Mouse (Mus musculus): ENCODE data around the gene Slc25a26. TPM values are rescaled to one million over a fixed set of nuclear protein-coding genes. Genes with fewer than 3 reads are reported as not detected.
A peak's percentile ranks its signal among the peaks of the same experiment; 100 is the strongest.

The Slc25a26 gene
- polyA plus RNA-seq, 1 experiment from 2014 or later = 6.9 TPM

DNA sequence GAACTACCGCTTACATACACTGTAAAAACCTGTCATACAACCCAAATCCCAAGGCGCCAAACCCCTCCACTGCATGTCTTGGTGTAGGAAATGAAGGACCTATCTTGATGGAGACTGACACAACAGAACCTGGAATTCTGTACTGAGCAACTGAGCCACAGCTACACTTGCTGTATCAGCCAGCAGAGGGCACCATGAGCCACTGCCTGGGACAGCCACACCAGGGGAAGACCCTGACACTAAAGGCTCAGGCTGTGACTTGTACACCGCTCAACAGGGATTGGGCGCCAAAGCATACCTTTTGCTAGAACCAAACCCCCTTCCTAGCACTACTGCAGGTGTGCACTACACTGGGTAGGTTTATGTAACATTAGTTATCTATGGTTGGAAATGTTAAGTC is 122.9 kb downstream of the Slc25a26 start:
- 91% methylated on average over 4 of the region's 4 CpGs for WGBS
- Histone ChIP-seq H3K9me3 (ENCODE audit: control insufficient read depth, low read length) (no peaks in the 10 kb centered on the region), H3K27ac (ENCODE audit: low read depth, low read length) (no peak overlapping the region), H3K4me1 (ENCODE audit: control insufficient read depth, insufficient read depth, low read length) (peaks cover 4% of the 10 kb centered on the region; the same call in 1 of the 2 replicates), H3K4me3 (ENCODE audit: low read depth, low read length) (no peak overlapping the region), H3K4me2 (ENCODE audit: low read depth, low read length) (no peak overlapping the region), H3K27me3 (ENCODE audit: control insufficient read depth, insufficient read depth, low read length) (no peaks in the 10 kb centered on the region), H3K36me3 (ENCODE audit: control insufficient read depth, insufficient read depth, low read length) (peaks cover 13% of the 10 kb centered on the region; the same call in 1 of the 2 replicates), H3K9ac (replicated peaks; ENCODE audit: low read depth, low read length) (no peak overlapping the region)
- peak; percentile 67; the same call in 1 of the 2 replicates for ATAC-seq (ENCODE audit: low read depth)

GRCm38 (mm10) chr6:94624543-94624942 is 124.4 kb downstream of the Slc25a26 start:
- no peak for ATAC-seq (ENCODE audit: low read depth)
- peaks cover 13% of the 10 kb centered on the region; the same call in 1 of the 2 replicates for H3K36me3 ChIP-seq (ENCODE audit: control insufficient read depth, insufficient read depth, low read length)
- H3K9me3 ChIP-seq (ENCODE audit: control insufficient read depth, low read length) = no peaks in the 10 kb centered on the region
- H3K27ac ChIP-seq (ENCODE audit: low read depth, low read length) = no peak overlapping the region
- H3K4me2 ChIP-seq (ENCODE audit: low read depth, low read length) = no peak overlapping the region
- 95% methylated on average over 5 of the region's 5 CpGs for WGBS
- no peak overlapping the region for H3K4me3 ChIP-seq (ENCODE audit: low read depth, low read length)
- H3K4me1 ChIP-seq (ENCODE audit: control insufficient read depth, insufficient read depth, low read length) = peaks cover 7% of the 10 kb centered on the region; the same call in 1 of the 2 replicates
- H3K27me3 ChIP-seq (ENCODE audit: control insufficient read depth, insufficient read depth, low read length) = no peaks in the 10 kb centered on the region
- H3K9ac ChIP-seq (replicated peaks; ENCODE audit: low read depth, low read length) = no peak overlapping the region

GRCm38 (mm10) chr6:94625896-94626295 is 125.8 kb downstream of the Slc25a26 start:
- Histone ChIP-seq H3K4me3 (ENCODE audit: low read depth, low read length) (no peak overlapping the region), H3K4me2 (ENCODE audit: low read depth, low read length) (no peak overlapping the region), H3K9ac (replicated peaks; ENCODE audit: low read depth, low read length) (no peak overlapping the region), H3K27ac (ENCODE audit: low read depth, low read length) (no peak overlapping the region), H3K9me3 (ENCODE audit: control insufficient read depth, low read length) (no peaks in the 10 kb centered on the region), H3K27me3 (ENCODE audit: control insufficient read depth, insufficient read depth, low read length) (no peaks in the 10 kb centered on the region), H3K4me1 (ENCODE audit: control insufficient read depth, insufficient read depth, low read length) (peaks cover 7% of the 10 kb centered on the region; the same call in 1 of the 2 replicates), H3K36me3 (ENCODE audit: control insufficient read depth, insufficient read depth, low read length) (peaks cover 10% of the 10 kb centered on the region; the same call in 1 of the 2 replicates)
- ATAC-seq (ENCODE audit: low read depth) = no peak
- 54% methylated on average over 5 of the region's 5 CpGs for WGBS

DNA sequence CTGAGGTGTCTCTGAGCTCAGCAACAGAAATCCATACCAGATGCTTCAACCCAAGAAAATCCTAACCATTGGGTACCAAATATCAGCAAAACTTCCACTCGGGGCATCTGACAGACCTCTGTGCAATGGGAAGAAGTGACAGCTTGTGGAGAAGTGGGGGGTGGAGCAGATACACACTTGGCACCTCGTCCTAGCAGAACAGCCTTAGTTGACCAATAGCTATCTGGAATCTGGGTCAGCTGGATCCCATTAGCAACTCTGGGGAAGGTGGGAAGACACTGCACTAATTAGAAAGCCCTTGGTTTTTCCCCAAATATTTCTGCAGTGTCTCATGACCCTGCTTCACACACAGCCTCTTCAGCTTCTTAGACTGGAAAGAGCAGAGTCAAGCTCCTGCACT is 126.7 kb downstream of the Slc25a26 start:
- ATAC-seq (ENCODE audit: low read depth) = no peak
- H3K27me3 ChIP-seq (ENCODE audit: control insufficient read depth, insufficient read depth, low read length) = no peaks in the 10 kb centered on the region
- no peak overlapping the region for H3K9ac ChIP-seq (replicated peaks; ENCODE audit: low read depth, low read length)
- H3K4me1 ChIP-seq (ENCODE audit: control insufficient read depth, insufficient read depth, low read length) = peaks cover 7% of the 10 kb centered on the region; the same call in 1 of the 2 replicates
- no peaks in the 10 kb centered on the region for H3K9me3 ChIP-seq (ENCODE audit: control insufficient read depth, low read length)
- no peak overlapping the region for H3K4me3 ChIP-seq (ENCODE audit: low read depth, low read length)
- peaks cover 6% of the 10 kb centered on the region; the same call in 1 of the 2 replicates for H3K36me3 ChIP-seq (ENCODE audit: control insufficient read depth, insufficient read depth, low read length)
- 74% methylated on average over 2 of the region's 2 CpGs for WGBS
- no peak overlapping the region for H3K4me2 ChIP-seq (ENCODE audit: low read depth, low read length)
- no peak overlapping the region for H3K27ac ChIP-seq (ENCODE audit: low read depth, low read length)

DNA sequence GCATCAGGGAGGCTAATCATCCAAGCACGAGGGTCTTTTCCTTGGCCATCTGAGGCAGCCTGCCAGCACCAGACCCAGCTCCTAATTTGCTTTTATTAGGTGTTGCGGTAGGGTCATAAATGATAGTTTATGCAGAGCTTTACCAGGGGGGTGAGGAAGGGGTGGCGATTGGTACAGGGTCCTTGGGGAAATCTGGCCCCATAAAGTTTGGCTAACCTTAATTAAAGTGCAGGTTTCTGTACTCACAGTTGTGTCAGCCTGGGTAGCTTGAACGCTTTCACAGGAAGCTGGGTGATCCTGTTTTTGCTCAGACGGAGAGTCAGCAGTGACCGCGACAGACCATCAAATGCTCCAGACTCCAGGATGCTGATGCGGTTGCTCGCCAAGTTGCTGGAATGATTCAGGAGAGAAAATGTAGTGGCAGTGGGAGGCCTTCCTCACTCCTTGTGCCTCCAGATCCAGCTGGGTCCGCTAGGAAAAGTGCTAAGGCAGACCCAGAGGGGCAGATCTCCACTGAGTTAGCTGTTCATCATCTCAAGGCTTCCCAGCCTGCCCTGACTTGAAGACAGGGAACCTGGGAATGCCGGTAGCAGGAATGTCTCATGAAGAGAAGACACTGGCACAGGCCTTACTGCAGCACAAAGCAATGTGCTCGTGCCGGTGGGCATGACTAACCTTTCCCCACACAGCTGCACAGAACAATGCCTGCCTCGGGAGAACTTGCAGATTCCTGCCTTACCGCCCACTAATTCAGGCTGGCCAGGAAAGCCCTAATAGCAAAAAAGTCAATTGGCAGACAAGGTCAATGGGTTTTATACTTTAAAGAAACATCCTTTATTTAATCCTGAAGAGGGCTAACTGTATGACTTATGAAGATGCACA is 127.8 kb downstream of the Slc25a26 start:
- Histone ChIP-seq H3K27me3 (ENCODE audit: control insufficient read depth, insufficient read depth, low read length) (no peaks in the 10 kb centered on the region), H3K9me3 (ENCODE audit: control insufficient read depth, low read length) (no peaks in the 10 kb centered on the region), H3K27ac (ENCODE audit: low read depth, low read length) (peak overlapping the region; percentile 35; the same call in 1 of the 2 replicates), H3K36me3 (ENCODE audit: control insufficient read depth, insufficient read depth, low read length) (no peaks in the 10 kb centered on the region; the same call in 1 of the 2 replicates), H3K4me1 (ENCODE audit: control insufficient read depth, insufficient read depth, low read length) (peaks cover 7% of the 10 kb centered on the region; the same call in 1 of the 2 replicates), H3K4me2 (ENCODE audit: low read depth, low read length) (no peak overlapping the region), H3K9ac (replicated peaks; ENCODE audit: low read depth, low read length) (no peak overlapping the region), H3K4me3 (ENCODE audit: low read depth, low read length) (no peak overlapping the region)
- no peak for ATAC-seq (ENCODE audit: low read depth)
- WGBS = 20% methylated on average over 15 of the region's 15 CpGs

DNA sequence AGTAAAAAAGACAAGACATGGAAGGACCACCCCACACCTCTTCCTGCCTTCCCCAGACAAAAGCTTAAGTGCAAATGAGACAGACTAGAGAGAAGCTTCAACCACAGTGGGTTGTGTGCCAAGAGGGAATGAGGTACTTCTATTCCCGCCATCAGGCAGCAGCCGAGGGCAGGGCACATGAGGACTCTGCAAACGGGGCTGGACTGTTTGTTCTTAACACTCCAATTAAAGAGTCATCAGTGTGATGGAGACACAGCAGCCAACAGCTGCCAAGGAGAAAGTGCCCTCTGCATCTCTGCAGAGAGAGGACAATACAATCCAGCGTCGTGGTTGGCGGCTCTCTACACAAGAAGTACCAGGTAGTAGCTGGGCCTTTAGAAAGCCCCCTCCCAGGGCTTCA is 128.7 kb downstream of the Slc25a26 start:
- Histone ChIP-seq H3K9me3 (ENCODE audit: control insufficient read depth, low read length) (no peaks in the 10 kb centered on the region), H3K4me1 (ENCODE audit: control insufficient read depth, insufficient read depth, low read length) (peaks cover 7% of the 10 kb centered on the region; the same call in 1 of the 2 replicates), H3K27me3 (ENCODE audit: control insufficient read depth, insufficient read depth, low read length) (no peaks in the 10 kb centered on the region), H3K4me2 (ENCODE audit: low read depth, low read length) (no peak overlapping the region), H3K36me3 (ENCODE audit: control insufficient read depth, insufficient read depth, low read length) (no peaks in the 10 kb centered on the region; the same call in 1 of the 2 replicates), H3K9ac (replicated peaks; ENCODE audit: low read depth, low read length) (no peak overlapping the region), H3K4me3 (ENCODE audit: low read depth, low read length) (no peak overlapping the region), H3K27ac (ENCODE audit: low read depth, low read length) (no peak overlapping the region)
- ATAC-seq (ENCODE audit: low read depth) = no peak
- 50% methylated on average over 6 of the region's 6 CpGs for WGBS

DNA sequence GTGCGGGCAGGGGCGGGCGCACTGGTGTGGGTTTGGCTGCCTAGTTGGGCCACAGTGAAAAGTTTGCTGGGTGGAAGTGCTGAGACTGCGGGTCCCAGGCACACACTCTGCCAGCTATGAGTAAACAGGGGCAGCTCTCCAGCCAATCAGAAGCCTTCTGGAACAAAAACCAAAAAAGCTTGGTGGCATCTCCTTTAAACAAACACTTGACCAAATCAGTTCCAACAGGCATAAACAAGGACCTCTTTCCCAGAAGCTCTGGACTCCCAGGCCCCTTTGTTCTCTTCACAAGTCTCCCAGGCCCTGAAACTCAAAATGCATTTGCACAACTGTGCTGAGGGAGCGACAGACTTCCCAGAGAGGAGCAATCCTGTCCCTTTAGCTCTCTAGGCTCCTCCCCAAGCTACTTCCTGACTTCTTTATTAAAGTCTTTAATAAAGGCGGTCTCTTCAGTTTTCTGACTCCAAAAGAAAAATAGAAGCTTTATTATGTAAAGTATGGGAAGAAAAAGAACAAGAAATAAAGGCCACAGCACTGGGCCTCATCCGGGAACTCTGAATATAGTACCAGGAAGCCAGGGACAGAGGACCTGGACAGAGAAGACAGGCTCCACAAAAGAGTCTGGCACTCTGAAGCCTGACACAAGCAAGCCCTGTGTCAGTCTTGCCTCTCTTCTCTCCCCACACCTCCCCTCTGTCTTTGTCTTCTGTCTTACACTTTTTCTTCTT is 131.1 kb downstream of the Slc25a26 start:
- Histone ChIP-seq H3K27me3 (ENCODE audit: control insufficient read depth, insufficient read depth, low read length) (no peaks in the 10 kb centered on the region), H3K36me3 (ENCODE audit: control insufficient read depth, insufficient read depth, low read length) (no peaks in the 10 kb centered on the region), H3K4me3 (ENCODE audit: low read depth, low read length) (no peak overlapping the region), H3K9me3 (ENCODE audit: control insufficient read depth, low read length) (no peaks in the 10 kb centered on the region), H3K9ac (replicated peaks; ENCODE audit: low read depth, low read length) (no peak overlapping the region), H3K4me1 (ENCODE audit: control insufficient read depth, insufficient read depth, low read length) (peaks cover 7% of the 10 kb centered on the region; the same call in 1 of the 2 replicates), H3K27ac (ENCODE audit: low read depth, low read length) (peak overlapping the region; percentile 69), H3K4me2 (ENCODE audit: low read depth, low read length) (no peak overlapping the region)
- ATAC-seq (ENCODE audit: low read depth) = peak; percentile 89
- WGBS = 46% methylated on average over 7 of the region's 7 CpGs

- Histone ChIP-seq H3K4me3 (ENCODE audit: low read depth, low read length) (no peak overlapping the region), H3K4me1 (ENCODE audit: control insufficient read depth, insufficient read depth, low read length) (peaks cover 7% of the 10 kb centered on the region; the same call in 1 of the 2 replicates), H3K9me3 (ENCODE audit: control insufficient read depth, low read length) (no peaks in the 10 kb centered on the region), H3K4me2 (ENCODE audit: low read depth, low read length) (no peak overlapping the region), H3K27ac (ENCODE audit: low read depth, low read length) (peak overlapping the region; percentile 68), H3K36me3 (ENCODE audit: control insufficient read depth, insufficient read depth, low read length) (no peaks in the 10 kb centered on the region), H3K9ac (replicated peaks; ENCODE audit: low read depth, low read length) (no peak overlapping the region), H3K27me3 (ENCODE audit: control insufficient read depth, insufficient read depth, low read length) (no peaks in the 10 kb centered on the region)
- ATAC-seq (ENCODE audit: low read depth) = no peak; the same call in 1 of the 2 replicates
- WGBS = 55% methylated on average over 6 of the region's 6 CpGs
These were observed 131.6 kb downstream of the Slc25a26 start for GRCm38 (mm10) chr6:94631779-94632082.

DNA sequence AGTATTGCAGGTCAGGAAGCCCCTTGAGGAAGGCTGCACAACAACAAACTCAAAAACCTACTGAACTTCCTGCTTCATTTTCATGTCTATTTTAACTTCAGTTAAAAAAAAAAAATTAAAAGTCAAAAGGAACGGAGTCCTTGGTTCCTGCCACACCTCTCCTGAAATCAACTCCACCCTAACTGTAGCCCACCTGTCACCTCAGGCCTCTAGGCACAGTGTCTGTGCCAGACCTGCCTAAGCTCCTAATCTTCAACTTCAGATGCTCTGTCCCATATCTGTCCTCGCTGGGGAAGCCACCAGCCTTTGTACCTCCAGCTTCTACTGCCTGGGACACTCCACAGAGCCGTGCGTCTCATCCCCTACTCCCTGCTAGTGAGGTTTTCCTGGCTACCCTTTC is 134.1 kb downstream of the Slc25a26 start:
- Histone ChIP-seq H3K4me3 (ENCODE audit: low read depth, low read length) (no peak overlapping the region), H3K27me3 (ENCODE audit: control insufficient read depth, insufficient read depth, low read length) (no peaks in the 10 kb centered on the region), H3K4me2 (ENCODE audit: low read depth, low read length) (no peak overlapping the region), H3K9me3 (ENCODE audit: control insufficient read depth, low read length) (no peaks in the 10 kb centered on the region), H3K9ac (replicated peaks; ENCODE audit: low read depth, low read length) (no peak overlapping the region), H3K27ac (ENCODE audit: low read depth, low read length) (0 out of 2 replicates have a peak overlapping the region, but pooled peaks have one; percentile 40), H3K36me3 (ENCODE audit: control insufficient read depth, insufficient read depth, low read length) (no peaks in the 10 kb centered on the region), H3K4me1 (ENCODE audit: control insufficient read depth, insufficient read depth, low read length) (no peaks in the 10 kb centered on the region)
- no peak for ATAC-seq (ENCODE audit: low read depth)
- WGBS = 85% methylated on average over 4 of the region's 4 CpGs
